Mouse (Mus musculus) cerebellum, postnatal 25 days (tissue): ENCODE measurements around the gene Grb10.

ENCODE experiments used
- DNase-seq, 2 experiments: peaks; one replicate each; pipeline ENCODE4 v3.0.0; 2021; ENCODE audit warnings: mixed read lengths in 2 of 2

Grb10 gene

DNA sequence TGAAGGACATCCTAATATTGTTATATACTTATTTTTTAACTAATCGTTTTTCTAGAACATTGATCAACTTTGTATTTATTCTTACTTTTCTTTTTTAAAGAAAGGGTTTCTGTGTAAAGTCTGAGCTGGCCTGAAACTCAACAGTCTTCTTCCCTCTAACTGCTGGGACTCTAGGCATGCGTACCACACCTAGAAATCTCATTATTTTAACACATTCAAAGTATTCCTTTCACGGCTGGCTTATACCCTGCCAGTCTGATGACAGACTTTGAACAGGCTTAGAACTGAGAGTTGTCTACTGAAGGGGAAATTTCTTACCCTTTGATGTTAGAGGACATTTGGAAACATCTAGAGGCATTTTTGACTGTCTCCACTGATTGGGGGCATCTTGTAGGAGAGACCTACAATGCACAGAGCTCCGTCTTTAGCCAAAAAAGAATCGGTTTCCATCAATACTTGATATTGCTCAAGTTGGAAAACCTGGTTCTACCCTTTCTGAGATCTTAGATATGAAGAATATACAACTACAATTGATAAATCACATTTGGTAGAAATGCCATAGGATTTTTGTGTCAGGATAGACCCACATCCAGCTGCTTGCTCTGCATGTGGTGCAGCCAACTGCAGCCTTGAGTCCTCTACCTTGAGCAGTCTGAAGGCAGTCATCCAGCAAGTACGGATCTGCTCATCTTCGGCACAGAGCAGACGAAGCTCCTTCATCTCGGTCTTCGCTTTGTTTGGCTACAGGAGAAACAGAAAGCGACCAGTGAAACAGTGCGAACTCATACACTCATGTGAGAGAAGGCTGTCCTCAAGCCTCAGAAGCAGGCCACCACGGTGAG, 95.0 kb downstream of the Grb10 start:
- no peak for DNase-seq

DNA sequence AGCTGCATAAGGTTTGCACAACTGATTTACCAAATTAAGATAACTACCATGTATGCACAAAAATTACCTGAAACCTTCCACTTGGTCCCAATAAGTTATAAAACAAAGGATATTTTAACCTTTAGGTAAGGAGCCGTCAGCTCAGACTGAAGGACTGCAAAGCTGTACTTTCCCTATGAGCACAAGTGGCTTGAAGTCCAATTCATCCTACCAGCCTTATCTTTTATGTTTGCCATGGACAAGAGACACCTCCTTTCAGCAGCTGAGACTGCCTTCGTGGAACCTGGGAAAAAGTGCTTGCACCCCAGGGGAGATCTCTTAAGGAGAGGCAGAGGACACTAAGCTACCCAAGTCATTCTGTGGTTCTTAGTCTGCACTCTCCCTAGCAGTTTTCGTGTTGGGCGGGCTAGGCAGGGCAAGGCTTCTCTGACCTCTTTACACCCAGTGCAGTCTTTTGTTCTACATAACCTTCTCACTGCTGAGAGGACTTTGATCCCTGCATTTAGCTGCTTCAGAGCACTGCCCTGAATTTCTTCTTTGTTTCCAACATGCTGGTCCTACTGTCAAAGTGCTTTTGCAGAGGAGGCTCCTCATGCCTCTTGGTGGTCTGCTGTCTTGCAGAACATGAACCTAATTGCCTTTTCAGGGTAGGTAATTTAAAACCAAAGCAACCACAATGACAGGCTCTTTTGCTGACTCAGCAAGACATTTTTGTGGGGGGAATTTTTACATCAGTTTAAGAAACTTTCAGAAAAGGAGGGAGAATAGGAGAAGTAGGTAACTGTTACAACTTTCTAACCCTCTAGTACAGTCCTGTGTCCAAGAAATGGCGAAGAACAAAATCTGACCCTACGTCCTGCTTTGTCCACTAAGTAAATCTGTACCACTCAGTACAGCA, 95.9 kb downstream of the Grb10 start:
- DNase-seq = no peak

DNA sequence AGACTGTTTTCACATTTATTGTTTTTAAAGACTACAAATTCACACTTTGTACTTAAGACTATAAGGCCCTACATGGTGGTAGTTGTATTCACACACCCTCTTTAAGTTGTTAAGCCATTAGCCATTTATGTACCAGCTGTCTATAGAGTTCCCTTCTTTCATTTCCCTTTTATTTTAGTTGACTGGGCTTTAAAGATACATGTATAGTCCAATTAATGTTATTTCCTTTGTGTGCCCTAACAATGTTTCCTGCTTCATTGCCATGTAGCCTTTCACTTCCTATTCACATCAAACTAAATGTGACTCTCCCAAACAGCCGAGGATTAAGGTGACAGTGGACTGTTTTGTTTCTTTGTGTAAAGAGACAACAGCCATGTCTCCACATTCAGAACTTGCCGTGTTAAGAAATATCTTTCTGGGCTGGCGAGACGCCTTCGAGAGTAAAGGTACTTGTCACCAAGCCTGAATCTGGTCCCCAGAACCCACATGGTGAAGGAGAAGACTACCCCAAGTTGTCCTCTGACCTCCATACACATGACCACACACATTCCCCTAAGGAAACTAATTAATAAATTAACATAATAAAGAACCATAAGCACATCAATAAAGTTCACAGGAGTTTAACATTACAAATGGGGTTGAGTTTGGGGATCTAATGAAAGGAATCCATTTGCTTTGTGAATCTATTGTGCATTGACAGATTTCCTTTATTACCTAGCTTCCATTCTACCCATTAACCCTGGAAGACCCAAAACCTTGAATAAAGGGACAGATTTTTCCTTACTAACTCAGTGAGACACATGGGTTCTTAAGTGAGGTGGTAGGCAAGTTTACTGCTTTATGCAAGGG, 97.4 kb downstream of the Grb10 start:
- no peak for DNase-seq

DNA sequence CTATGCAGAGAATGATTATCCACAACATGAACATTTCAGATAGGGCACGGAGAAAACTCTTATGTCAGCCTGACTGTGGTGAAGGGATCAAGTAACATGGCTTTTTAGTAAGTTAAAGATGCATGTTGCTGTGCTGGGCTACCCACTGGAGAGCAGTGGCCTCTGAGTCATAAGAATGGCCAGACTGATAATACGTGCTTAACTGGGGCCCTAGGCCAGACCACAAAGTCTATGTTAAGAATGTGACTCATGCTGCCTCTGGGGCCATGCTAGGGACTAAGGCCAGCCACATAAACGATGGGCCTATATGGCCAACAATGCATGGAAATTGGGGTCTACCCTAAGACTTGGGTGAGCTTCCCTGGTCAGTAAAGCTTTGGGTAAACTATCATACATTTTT, 98.9 kb downstream of the Grb10 start:
- no peak for DNase-seq

DNA sequence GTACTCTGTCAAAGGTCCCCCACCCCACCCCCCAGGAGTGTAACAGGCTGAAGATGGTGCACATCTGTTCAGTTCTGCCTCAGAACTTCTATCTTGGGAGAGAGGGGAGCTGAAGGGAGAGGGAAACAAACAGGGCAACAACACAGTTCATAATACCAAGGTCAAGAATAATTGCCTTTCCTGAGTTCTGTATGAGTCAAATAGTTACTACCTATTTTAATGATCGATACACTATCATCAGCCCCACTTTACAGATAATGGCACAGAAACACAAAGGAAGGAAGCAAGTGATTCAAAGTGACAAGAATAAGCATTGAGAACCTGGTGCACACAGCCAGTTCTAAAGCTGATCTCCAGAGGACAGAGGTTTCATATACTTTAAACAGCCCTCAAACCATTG, 99.9 kb downstream of the Grb10 start:
- no peak for DNase-seq

DNA sequence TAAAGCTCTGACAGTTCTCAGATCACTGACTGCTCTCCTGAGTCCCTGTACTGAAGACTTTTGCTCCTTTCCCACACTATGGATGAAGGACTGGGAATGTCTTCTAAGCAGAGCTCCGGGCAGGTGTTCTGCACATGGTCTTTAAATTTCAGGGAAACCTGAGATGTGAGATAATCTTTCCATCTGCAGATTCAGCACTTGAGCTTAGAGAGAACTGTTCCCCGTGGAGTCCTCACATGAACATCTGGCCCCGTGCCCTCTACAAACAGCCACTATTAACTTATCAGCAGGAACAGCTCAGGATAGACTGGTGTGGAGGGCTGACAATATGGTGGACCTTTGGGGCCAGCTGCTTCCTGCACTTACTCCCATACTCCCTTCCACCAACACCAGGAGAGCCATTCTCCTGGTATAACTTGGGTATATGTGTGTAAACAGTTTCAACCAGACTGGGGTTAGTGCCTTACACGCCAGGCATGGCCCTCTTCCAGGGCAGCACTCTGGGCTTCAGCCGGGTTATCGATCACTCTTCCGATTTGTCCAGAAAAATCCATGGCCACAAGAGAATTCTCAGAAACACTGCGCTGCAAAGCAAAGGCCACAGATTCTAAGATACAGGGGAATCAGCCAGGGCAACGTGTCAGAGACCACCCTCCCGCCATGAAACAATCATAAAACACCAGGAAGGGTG, 101.0 kb downstream of the Grb10 start:
- DNase-seq = no peak

DNA sequence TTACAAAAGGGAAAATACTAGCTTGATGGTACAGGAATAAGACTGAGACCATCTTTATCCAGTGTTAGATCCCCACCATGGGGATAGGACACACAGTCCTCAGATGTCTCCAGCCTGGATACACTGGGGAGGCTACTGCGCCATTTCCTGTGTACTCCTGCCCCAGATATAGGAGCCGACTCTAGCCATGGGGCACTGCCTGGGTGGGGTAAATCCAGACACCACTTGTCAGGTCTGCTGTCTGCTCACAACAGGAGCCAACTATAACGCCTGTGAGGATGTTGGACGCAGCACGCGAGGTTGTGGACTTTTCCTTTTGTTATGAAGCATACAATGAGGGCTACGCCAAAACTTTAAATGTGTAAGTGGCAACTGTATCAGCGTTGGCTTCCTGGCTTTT, 103.7 kb downstream of the Grb10 start:
- no peak for DNase-seq

DNA sequence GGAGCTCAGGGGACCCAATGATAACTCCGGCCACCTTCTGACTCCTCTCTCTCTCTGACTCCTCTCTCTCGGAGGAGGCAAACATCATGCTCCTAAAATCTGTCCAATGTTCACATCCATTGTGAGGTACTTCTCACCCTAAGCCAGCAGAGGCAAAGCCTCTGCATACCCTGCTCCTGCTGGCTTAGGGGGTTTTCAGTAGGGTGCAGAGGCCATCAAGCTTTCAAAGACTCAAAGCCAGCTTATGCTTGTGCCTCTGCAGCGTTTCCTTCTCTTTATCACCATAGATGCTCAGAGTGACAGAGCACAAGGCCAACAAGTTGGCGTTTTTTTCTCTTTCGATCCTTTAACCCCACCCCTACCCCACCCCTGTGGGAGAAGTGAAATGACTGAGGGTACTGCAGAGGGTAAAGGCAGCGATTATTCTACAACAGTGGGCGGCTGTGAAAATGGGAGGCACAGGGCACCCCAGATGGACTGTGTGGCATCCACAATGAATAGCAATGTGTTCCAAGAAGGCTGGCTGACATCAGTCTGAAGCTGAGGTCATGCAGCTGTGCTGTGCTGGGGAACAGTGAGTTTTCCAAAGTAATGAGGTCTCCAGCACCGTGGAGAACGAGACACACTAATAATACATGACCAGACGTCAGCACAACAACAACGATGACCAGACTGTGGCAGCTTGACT, 106.2 kb downstream of the Grb10 start:
- DNase-seq = no peak

DNA sequence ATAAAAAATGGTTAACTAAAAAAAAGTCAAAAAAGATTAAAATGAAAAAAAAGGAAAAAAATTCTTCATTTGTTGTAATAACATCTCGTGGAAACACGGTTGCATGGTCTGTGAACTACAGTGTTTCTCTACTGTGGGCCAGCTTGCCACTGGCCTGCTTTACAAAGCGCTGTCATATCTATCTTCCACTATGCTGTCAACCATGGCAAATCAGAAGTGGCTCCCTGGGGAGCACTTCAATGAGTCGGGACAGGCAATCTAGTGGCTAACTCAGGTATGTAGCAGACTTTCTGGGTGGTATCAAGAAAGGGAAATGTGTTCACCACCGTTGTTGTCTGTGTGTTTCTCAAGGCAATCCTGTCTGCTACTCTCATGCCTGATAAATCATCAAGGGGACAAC, 106.8 kb downstream of the Grb10 start:
- no peak for DNase-seq

DNA sequence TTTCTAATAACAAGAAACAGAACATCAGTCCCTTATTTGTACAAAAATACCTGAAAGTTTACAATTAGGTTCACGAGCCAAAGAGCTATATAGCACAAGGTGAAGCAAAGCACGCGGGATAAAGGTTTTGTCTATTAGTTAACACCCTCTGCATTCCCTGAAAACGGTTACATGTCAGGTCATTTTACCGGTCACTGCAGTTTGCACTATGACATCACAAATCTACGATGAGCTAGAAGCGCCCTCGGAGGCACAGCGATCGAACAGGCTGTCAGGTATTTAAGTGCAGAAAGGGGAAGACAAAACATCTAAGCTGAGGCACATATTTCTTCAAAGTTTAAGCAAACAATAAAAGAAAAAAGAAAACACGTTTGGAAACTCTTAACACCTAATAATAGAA, 108.0 kb downstream of the Grb10 start:
- no peak for DNase-seq

DNA sequence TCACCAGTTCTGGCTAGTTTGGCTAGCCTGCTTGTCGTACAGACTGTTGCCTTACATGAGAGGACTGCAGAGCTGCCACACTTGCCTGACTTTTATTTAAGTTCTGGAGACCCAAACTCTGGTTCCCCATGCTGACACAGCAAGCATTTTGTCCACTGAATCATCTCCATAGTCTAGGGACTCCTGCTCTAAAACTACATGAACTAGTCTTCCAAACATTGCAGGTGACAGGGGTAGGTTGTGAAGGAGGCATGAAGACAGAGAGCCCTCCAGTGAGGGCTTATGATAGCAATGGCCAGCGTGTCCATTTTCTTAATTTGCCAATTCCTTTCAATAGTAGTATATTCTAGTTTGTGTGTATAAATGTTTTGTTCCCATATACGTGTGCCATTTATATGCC, 109.4 kb downstream of the Grb10 start:
- no peak for DNase-seq

DNA sequence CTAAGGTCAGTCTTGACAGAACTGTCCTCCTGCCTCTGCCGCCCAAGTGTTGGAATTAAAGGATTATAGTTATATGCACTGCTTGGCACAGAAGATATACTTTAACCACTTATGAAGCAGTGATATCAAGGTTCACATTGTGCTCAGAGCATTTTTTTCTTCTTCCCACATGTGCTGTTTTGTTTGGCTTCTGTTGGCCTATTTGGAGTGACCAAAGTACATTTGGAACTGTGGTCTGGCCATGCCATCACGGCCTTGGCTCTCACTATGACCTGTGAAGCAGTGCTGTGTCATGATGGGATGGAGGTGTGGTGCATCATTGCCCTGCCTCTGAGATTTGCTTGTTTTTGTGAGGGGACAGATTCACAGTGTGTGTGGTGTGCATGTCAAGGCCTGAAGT, 109.9 kb downstream of the Grb10 start:
- no peak for DNase-seq

DNA sequence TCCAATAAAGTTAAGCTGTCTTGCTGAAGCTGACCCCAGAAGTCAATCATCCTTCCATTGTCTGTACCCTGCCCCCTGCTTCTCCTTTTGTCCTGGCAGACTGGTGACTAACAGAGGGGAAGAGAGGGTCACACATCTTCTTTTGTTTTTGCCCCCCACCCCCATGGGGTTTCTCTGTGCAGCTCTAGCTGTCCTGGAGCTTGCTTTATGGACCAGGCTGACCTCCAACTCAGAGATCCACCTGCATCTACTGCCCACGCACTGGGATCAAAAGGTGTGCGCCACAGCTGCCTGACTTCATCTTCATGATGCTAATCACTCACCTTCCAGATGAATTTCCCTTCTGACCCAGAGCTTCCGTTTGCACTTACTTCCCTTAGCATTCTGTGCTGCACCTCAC, 114.6 kb downstream of the Grb10 start:
- no peak for DNase-seq

DNA sequence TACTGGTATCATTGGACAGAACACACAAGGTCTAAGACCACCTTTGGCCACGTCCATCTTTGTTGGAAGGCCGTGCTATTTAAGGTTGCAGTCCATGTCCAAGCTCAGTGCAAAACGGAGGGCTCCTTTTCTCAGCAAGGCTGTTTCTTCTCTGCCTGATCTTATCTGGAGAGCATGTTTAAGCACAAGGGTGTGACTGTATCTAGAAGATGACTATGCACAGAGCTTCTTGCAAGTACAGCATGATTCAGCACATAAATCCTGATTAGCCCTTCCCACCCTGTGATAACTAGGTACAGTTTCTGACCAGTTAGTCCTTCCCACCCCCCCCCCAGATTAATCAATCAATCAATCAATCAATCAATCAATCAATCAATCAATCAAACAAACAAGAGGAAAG, 115.1 kb downstream of the Grb10 start:
- DNase-seq = no peak

DNA sequence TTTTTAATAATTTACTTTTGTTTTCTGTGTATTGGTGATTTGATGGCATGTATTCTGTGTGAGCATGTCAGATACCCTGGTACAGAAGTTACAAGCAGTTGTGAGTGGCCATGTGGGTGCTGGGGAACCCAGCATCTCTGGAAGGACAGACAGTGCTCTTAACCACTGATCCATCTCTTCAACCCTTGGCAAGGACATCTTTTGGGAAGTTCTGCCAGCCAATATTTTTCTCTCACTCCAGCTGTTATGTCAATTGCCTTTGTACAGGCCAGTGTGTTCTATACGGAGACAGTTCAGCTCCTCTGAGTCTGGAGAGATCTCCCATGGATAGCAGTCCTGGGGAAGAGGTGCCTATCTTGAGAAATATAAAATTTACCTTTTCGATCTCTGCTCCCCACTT, 116.4 kb downstream of the Grb10 start:
- DNase-seq = no peak

DNA sequence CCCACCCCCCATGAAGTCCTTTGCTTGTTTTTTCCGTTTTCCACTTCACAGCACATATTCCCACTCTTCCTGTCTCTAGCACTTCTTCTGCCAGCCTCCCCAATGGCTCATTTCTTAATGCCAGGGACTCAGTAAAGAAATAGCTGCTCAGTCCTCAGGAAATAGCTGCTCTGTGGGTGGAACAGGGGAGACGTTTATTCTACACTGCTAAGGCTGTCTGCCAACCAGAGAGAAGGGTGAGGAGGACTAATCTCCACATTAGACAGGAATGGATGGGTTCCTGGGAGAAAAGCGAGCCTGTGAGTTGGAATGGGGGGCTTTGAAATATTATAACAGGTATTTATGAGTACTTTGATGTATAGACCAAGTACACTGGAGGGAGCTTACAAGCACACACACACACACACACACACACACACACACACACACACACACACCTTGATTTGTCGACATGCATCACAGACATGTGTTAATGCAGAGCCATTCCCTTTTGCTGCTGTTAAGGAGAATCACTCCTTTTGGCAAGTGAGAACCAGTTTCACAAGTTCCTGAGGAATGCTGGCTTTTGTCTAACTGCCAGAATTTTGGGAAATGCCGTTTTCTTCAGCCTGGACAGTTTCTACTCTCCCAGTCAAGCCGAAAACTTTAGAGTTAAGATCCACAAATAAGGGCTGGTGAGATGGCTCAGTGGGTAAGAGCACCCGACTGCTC, 130.6 kb downstream of the Grb10 start:
- no peak for DNase-seq

DNA sequence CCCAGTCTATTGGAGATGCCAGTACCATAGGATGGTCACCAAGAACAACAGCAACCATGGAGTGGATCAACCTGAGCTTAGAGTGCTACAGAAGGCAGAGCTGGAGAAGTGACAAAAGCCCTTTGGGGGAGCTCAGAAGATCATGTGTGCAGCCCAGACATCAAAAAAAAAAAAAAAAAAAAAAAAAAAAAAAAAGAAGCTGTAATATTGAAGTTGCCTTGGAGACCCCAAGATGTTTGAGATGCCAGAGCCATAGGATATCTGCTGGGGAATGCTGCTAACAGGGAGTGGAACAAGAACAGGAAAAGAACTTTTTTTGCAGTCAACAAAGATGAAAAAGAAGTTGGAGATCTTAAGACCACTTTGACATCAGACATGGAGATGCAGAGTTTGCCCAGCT, 133.0 kb downstream of the Grb10 start:
- DNase-seq = no peak

DNA sequence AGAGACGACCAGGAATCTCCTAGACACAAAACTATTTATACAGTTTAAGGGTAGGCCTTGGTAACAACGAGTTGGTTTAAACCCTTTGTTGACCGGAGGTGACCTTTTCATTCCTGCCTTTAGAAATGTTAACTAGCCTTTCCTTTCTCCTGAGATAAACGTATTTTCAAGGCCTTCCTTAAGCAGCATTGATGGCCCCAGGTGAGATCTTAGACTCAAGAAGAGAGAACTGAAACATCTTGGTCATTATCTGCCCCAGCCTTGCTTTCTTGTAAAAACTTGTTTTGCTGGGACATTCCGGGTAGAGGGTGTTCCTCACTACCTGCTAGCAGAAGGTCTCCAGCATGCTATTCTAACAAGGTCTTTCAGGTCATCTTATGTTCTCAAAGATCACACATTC, 133.5 kb downstream of the Grb10 start:
- DNase-seq = no peak

DNA sequence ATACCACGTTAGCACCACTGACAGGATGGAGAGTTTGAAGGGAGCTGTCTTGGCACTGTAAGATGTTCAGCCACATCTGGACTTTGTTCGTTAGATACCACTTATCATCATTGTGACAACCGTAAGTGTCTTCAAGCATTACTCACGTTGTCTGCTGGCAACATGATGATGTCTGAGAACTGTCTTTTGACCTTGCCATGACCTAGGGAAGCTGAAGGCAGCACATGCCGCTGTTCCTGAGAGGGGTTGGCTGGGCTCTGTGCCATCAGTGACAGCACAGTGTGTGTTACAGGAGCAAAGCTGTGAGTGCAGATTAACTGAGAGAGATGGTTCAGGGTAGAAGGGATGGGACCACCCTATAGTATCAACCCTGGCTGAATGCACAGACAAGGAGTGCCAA, 137.0 kb downstream of the Grb10 start:
- DNase-seq = no peak

DNA sequence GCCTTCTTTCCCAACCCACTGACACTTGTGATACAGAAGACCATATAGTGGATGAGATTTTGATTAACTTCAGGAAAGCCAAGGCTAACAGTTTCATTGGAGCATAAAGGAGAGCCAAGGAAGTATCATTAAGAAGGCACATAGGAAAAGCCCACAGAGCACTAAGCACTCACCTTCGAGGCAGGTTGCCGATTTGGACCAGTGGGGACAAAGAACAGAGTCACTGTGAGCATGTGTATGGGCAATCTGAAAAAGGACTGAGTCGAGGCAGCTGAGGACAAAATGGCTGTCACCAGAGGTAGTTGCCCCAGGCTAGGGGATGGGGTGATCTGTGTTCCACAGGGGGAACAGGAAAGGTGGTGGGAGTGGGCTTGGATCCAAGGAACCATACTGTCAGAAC, 140.0 kb downstream of the Grb10 start:
- no peak for DNase-seq

DNA sequence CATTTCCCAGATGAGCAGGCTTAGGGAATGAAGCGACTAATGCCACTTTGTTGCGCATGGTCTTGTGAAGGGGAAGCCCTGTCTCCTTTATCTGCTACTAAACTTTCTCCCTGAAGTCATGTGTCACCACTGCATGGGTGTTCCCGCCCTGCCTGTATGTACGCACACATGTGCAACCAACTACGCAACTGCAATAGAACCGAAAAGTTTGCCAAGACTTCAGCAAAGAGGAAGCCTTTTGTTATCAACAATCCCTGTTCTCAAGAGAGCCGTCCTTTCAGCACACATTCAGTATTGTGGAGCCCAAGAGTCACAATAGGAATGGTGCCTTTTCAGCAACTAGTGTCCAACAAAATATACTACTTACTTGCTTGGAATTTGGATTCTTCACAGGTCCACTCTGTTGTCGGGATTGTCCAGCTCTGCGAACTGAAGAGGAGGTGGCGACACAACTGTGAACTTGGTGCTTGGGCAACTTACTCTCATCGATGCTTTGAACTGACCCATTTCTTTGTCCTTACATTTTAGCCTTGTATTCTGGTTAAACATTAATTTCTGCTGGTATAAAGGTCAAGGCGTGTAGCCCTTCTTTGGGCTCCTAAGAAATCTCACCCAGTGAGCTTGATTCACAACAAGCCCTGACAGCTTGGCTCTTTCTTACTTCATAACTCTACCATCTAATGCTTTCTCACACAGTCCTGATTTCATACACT, 140.7 kb downstream of the Grb10 start, which contains the start of gene Ddc:
Gene Ddc (minus strand): TSS at position 500 of the 713 bp plus-strand sequence.
- no peak for DNase-seq
